Mouse (Mus musculus) gastrocnemius, postnatal 10 days (tissue): ENCODE data around the gene Hpcal1. TPM values are rescaled to one million over a fixed set of nuclear protein-coding genes. Genes with fewer than 3 reads are reported as not detected.

Source experiments
- DNase-seq: peaks from one replicate; pipeline ENCODE4 v3.0.0; 2021; ENCODE audit warnings: mixed read lengths
- total RNA-seq, 2 experiments: library from RNA; stranded (reverse); gene quantifications; 2 replicates each; pipeline ENCODE4 v1.2.3; 2021

Hpcal1 gene
- total RNA-seq, 2 experiments from 2014 or later: 13.9 to 14.0 TPM

DNA sequence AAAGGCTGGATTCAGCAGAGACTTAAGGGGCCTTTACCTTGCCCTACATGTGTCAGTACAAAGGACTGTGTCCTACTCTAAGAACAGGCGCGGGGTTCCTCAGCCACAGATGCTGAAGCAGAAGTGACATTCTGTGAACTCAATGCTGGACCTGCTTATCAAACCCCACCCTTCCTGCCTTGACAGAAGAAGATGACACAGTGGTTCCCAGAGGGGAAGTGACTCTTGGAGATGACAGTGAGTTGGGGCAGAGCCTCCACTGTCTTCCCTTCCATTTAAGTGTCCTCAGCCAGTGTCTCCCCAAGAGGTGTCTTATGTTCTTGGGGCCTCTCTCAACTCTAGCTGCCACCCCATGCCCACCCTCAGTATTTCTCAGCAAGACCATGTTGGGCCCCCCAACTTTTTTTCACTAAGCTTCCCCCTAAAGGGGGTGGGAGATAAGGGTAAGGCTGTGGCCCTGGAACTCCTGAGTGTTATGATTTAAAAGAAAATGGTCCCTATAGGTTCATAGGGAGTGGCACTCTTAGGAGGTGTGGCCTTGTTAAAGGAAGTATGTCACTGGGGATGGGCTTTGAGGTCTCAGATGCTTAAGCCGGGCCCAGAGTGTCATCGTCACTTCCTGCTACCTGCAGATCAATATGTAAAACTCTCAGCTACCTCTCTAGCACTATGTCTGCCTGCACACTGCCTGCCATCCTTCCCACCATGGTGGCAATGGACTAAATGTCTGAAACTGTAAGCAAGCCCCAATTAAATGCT is 25.2 kb downstream of the Hpcal1 start:
- DNase-seq: no peak

DNA sequence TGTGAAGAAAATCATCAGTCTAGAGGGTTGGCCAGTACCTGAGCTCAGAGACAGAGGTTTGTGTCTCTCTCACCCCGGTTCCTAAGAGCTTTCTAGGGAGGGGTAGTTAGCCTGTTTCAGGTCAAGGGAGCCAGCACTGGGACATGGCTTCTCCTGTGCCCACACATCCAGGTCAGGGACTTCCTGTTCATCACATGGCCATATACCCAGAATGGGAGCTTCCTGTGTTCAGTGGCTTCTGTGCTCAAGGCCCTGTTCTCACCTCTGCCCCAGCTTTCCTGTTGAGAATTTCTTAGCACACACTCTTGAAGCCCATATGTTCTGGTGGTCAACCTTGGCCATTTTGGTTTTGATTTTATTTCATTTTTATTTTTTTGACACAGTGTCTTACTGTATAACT is 26.6 kb downstream of the Hpcal1 start:
- no peak for DNase-seq

DNA sequence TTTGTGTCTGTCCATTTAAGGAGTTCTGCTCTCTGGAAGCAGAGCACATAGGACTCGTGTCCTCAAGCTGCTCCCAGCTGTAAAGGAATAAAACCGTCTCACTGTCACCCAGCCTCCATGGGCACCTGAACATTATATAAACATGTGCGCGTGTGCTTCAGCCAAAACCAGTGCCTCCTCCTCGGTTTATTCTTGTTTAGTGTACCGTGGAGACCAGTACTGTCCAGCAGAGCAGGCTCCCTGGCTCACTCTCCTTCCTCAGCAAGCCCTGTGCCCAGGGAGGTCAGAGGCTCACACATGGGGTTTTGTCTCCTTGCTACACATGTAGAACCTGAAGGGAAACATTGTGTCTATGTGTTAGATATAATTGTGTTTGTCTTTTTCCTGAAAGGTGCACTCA is 27.5 kb downstream of the Hpcal1 start:
- no peak for DNase-seq

DNA sequence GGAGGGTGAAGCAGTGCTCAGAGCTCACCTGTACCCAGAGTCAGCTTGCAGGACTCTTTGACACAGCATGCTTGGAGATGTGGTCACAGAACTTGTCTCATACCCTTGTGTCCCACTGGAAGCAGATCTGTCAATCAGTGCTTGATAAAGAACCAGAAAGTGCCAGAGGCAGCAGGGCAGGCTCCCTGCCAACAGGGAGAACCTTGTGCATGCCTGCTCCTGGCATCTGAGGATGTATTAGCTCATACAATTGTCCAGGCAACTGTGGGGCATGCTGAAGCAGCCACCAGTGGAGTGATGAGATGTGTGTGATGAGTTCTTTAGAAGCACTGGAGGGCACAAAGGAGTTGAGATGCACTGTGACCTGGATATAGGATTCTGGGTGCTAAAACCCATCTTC is 30.4 kb downstream of the Hpcal1 start:
- no peak for DNase-seq

DNA sequence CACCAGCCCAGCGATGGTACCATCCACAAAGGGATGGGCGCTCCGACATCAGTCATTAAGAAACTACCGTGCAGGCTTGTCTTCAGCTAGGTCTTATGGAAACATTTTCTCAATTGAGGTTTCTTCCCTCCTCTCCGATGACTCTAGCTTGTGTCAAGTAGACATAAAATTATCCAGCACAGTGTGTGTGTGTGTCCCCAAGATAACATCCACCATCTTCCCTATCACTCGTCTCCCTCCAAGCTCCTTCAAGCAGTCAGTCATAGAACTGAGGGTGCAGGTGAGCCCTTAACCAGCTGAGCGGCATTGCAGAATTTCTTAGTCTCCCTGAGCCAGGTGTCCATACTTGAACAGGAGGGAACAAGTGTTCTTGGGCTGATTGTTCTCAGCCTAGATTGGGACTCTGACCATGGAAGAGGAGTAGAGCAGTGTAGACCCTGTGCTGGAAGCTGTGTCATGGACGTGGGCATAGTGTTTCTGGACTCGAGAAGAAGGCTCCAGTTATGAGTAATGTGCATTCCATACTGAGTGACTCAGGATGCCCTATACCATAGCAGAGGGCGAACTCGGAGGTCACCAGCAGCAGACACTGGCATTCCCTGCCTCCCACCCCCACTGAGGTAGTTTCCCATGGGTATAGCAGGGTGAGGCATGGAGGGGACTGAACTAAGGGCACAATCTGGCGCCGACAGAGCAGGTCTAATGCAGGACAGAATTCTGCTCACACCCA is 32.0 kb downstream of the Hpcal1 start:
- no peak for DNase-seq

DNA sequence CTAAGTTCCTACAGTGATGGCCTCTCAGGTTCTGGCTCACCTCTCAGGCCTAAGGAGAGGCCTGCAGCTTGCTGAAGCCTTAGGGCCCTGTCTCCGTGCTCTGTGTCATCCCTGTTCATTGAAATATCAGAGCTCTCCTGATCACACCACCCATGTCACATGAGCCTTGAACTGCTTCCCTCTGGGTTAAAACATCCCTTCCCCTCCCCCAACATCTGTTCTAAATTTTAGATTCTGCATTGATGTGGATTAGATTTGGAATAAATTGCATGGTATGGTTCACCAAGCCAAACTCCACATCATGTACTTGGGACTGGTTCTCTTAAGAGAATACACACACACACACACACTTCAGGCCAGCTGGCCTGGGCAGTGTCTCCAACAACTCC is 32.5 kb downstream of the Hpcal1 start:
- DNase-seq: no peak

DNA sequence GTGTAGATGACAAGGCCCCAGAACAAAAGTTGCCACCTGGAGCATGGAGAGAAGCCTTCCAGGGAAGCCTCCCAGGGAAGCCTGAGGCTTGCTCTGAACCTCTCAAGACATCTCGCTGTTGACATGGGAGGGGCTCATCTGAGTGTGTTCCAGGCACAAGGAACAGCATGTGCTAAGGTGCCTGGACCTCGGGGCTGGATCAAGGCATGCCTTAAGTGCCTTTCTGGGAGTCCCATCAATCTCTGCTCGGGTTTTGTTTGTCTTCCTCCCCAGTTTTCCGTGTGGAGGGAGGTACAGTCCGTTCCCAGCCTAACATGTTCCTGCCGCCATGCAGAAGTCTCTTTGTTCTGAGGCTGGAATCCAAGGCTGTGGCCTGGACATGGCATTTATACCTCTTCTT is 33.3 kb downstream of the Hpcal1 start:
- DNase-seq: no peak

DNA sequence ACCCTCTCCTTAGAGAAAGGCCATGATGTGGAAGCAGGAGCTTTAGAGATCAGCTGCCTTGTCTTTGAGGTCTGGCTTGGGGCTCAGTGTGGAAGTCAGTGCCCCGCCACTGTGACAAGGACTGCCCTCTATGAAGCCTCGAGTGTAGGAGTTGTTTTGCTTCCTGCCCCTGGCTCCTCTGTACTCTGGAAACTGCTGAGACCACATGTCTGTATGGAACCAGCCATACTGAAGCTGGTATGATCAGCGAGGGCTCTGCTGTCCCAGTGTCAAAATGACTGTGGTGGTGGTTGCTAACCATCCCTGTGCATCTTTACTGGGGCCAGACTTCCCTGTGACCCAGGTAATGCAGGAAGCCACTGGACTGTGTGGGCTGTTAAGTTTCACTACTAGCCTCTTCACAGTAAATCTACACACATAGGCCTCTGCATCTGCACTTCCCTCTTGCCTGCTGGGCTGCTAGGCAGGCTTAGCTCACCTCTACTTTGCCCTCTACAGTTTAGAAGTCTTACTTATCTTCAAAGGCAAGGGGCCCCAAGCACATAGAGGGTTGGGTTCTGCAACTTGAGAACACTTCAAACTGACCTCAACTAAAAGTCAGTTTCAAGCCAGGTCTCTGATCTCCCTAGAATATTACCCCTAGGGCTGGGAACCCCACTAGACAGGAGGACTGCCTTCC is 33.9 kb downstream of the Hpcal1 start:
- no peak for DNase-seq

DNA sequence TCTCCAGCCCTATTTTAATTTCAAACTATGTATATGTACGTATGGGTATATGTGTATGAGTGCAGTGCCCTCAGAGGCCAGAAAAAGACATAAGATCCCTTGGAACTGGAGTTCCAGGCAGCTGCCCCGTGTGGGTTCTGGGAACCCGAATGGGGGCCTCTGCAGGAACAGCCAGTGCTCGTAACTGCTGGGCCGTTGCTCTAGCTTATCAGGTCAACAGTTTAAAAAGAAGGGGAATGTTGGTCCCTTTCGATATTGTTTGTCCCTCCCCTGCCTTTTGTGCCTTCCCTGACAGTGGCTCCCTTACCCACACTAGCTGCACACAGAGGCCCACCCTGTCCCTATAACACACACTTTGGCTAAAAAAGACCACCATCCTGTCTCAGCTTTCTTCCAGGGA is 34.9 kb downstream of the Hpcal1 start:
- DNase-seq: no peak

DNA sequence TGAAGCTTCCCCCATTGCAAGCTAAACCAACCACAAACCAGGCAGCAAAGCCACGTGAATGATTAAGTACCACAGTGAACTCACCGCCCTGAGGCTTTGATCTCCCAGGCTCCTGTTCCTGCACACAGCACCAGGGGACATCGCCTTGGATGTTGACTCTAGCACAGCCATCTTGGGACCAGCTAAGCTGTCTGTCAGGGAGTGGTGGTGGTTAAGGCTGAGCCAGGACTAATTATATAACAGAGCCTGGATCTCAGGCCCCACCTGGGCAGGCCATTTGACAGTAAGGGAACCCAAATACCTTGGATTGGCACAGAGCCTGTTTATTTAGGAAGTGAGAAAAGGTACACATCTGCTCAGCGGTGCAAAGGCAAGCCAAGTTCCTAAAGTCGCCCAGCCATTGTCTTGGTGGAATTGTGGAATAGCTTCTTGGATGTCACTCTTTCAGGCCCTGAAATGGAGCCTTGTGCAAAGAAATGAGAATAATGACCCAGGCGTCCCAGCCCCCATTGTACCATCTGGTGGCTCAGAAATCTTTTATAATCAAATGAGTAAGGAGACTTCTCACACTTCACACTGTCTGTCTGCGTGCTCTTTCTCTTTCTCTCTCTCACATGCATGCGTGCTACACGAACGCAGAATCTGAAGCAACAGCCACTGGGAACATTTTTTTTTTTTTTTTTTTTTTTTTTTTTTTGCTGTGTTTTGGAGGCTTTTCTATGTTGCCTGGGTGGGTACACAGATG is 36.1 kb downstream of the Hpcal1 start:
- DNase-seq: no peak

DNA sequence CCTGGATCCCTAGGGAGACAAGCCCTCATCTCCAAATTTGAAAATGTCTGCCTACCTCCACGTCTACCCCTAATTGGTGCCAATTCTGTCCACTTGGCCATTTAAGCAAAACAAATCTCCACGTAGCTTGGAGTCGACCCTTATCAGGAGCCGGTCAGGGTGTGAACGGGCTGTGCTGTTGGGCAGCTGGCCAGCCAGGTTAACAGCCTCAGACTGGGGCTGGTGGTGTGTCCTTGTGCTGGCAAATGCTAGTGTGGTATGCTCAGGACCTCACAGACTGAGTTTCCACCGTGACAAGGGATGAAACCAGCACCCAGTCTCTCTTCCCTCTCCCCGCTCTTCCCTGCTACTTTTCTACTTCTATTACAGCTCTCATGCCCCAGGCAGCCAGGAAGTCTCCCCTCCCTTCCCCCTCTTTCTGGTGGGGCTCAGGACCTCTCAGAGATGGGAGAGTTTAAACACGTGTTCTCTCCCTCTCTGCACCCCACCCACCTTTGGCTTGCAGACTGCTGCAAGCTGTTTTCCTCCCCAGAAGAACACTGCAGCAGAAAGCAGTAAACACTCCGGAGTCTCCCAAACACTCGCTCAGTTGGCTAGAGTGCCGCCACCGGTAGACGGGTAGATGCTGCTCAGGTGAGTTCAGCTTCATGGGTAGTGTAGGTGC is 37.2 kb downstream of the Hpcal1 start:
- DNase-seq: peak; percentile 23

DNA sequence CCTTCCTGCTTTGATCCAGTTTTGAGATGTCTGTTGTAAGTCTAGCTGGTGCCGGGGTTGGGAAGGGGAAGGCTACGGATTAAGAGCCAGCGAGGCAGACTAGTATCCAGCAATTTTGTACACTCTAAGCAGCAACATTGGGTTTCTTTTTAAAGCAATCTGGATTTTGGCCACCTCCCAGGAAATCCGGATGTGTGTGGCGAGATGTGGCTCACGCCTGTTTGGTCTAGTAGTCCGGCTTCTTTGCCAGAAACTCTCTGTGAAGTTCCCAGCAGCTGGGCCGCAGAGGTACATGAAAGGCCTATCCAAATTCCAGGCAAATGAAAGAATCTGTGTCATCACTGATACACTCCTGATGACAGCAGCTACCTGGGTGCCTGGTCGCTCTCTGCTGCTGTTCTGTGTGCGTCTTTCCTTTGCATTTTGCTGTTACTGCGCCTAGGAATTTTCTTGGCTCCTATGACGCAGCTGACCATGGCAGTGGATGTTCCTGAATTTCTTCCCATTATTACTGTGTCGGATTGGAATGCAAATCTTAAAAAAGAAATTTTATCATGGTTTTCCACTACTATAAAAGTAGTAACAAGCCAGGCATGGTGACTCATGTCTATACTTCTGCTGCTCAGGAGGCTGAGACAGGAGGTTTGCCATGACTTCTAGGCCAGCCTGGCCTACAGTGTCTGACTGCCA is 38.7 kb downstream of the Hpcal1 start:
- peak; percentile 50 for DNase-seq

DNA sequence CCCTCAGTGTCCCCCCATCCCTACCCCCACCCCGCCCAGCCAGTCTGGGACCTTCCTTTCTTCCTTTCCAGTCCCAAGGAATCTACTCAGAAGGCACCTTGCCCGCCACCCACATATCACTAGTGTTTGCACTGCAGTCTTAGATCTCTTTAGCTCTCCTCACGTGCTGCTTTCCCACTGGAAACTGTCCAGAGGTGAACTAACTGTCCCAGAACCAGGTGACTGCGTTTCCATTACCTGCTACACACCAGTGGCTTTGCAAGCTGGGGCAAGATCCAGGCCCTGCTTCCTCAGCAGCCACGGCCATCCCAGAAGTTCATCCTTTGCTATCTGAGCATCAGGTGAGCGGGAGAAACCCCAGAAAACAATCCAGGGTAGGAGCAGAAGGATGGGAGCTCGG is 41.4 kb downstream of the Hpcal1 start:
- no peak for DNase-seq

DNA sequence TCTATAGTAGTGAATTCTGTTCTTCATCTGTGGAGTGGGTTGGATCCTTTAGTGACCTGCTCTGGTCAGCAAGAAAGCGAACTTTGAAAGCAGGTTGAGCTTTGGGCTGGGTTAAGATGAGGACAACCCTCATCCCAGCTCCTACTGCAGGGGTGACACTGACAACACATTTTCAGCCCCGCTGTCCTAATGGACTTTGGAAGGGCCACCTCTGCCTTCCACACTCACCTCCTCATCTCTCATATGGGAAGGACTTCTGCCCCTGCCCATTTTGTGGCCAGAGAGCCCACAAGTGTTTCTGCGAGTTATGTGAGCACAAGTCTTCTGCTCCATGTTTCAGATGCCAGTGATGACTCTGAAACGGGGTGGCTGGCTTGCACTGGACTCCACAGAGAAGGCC is 41.9 kb downstream of the Hpcal1 start:
- no peak for DNase-seq

DNA sequence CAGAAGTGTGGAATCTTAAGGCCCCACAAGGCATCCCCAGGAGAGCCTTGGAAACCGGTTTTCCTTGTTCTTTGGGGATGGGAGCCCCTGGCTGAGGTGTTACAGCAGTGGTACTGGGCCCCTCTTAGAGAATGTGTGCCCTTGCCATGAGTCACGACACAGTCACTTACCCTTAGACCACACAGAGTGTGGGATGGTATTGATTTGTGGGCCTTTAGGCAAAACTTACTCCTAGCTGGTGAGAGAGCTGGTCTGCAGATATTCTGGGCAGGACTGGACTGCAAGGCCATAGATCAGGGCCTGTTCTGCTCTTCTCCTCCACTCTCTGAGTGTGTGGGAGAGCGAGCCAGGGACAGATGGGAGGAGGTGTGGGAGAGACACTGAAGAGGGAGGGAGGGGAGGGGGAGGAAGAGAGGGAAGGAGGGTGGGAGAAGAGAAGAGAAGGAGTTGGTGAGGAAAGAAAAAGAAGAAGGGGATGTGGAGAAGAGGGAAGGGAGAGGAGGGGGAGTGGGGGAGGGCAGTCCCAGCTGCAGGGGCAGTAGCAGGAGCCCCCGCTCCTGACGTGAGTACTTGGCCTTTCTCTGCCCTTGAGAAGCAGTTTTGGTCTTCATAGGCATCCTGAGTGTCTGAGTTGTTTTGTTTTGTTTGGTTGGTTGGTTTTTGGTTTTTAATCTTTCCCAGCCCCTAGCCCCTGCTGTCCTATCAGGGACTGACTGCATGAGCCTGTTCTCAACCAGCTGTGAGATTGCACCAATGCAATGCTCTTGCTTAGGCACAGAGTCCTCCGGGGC is 42.7 kb downstream of the Hpcal1 start:
- DNase-seq: no peak

DNA sequence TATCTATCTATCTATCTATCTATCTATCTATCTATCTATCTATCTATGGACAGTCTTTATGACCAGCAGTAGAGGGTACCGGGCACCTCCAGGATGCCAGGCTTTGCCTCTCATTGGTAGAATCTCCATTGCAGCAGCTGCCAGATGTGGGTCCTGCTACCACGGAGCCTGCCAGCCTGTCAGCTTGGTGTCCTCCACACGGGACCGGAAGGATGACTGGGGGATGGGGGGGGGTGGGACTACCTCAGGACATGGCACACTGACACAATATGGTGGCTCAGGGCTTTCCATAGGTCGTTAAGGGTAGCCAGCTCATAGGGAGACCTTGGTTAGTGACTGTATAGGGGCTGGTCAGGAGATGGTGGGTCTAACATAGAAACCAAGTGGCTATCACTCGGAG is 45.7 kb downstream of the Hpcal1 start:
- no peak for DNase-seq

DNA sequence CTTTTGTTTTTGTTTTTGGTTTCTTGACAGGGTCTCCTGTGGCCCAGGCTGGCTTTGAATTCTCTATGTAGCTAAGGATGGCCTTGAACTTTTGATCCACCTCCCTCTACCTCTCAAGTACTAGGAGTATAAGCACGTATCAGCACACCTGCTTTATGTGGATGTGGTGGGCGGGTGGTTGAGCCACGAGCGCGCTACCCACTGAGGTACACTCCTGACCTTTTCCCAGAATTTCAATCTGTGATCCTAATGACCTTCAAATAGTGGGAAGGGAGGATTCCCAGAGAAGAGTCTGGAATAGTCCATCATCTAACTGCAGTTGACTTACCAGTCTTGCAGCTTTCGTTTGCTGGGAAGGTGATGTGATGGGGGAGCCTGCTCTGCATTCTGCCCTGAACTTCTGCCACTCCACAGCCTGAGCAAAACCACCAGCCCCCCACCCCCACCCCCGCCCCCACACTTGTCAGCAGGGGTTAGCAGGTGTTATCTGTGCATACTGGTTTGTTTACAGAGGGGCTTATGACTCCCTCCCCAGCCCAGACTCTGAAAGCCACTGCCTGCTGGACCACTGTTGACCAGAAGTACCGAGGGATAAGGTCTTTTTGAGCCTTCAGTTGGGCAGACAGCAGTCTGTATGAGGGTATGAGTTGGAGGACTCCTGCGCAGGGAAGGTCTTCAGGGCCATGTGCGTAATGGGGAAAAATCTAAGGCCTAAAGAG is 46.4 kb downstream of the Hpcal1 start:
- DNase-seq: no peak

DNA sequence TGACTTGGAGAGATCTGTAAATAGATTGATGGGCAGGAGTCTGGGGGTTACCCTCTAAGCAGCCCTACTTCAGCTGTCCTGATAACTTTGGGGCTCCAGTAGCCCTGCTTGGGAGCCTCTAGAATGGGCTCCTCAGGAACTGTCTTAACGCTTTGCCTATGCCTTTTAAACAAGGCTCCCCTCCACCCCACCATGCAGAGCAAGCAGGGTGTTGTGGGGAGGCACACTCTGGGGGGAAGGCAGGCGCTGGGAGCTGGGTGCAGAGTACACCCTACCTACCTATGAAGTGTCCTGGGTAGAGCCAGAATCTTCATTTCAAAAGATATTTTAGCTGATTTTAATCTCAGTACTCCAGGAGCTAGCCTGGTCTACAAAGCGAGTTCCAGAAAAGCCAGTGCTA is 47.2 kb downstream of the Hpcal1 start:
- no peak for DNase-seq

DNA sequence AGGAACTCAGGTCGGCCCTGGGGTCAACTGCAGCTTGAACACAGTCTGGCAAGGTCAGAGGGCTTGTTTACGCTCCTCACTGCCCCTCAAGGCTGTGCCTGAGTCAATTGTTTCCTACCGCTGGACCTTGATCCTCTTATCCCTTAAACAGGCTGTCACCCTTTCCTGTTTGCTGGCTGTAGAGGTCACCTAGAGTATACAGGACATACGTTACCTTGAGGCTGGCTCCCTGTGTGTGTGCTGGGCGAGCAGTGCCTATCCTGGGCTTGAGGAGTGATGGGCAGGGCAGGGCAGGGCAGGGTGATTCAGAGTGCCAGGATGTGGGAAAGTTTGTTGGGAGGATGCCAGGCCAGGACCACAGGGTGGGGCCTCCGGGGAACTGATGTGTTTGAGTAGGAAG is 47.8 kb downstream of the Hpcal1 start:
- DNase-seq: no peak

DNA sequence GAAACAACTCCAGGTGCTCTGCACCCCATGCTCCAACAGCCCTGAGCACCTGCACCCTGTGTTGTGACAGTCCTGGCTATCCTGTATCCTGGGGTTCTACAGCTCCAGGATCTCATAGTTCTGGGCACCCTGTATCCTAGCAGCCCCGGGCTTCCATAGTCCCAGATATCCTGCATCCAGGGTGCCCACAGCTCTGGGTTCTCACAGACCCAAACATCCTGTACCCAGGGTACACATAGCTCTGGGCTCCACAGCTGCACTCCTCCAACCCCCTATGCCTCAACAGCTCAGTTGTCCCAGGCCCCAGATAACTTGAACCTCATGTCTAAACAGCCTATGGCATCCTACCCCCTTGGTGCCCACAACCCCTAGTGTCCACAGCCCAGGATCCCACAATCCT is 49.6 kb downstream of the Hpcal1 start:
- DNase-seq: no peak
